Mouse (Mus musculus): ENCODE results near the gene Fkbp1a.

The Fkbp1a gene

DNA sequence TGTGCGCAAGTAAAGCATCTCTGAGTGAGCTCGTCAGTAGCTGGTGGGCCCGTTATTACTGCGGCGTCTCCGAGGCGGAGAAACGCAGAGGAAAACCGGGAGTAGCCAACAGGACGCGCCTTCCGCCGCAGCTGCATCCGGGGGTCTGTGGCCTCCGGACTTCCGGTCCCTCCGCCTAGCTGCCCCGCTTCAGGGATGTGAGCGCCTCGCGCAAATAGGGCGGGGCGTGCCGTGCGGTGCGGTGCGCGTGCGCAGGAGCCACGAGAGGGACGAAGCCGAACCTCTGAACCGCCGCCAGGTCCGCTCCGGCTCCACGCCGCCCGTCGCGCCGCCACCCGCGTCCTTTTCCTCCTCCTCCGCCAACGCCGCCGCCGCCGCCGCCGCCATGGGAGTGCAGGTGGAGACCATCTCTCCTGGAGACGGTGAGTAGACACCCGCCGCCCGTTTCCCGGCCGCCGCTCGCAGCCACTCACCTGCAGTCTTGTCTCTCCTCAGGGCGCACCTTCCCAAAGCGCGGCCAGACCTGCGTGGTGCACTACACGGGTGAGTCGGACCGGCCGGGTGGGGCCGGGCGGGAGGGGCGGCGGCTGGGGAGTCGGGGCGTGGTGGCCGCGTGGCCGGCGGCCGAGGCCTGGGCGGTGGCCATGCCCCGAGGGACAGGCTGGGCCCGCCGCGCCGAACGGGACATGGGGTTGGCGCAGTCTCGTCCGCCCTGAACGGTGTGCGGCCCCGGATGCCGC is at the start of gene Fkbp1a:
Gene Fkbp1a (plus strand): TSS at position 161 of the 740 bp plus-strand sequence.
- DNase-seq: peak; percentile 100

GRCm38 (mm10) chr2:151494035-151494803 is 48.1 kb upstream of the Fkbp1a start, which contains the start of gene Nsfl1c:
Nsfl1c (plus strand) TSS chr2:151494182.
- DNase-seq: peak; percentile 99

DNA sequence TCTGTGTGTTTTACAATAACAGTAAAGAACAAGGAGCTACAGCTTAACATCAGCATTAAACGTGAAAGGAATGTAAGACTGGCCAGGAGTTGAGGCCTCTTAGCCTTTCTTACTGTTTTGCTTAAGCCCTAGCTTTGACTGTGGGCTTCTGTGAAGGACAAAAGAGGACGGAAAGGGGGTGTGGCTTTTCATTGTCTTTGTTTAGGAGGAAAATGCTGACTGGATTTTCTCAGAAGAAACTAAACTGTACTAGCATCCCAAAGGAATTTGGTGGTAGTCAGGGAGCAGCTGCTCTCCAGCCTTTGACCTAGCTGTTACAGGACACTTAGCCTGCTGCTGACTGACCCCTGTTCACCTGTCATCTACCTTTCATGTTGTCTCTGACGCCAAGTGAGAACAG is 43.9 kb upstream of the Fkbp1a start:
- DNase-seq: peak; percentile 36

- peak; percentile 45 for DNase-seq
Observed at GRCm38 (mm10) chr2:151500442-151501007, 41.8 kb upstream of the Fkbp1a start.

- DNase-seq: peak; percentile 74
Observed at GRCm38 (mm10) chr2:151504226-151504625, 38.1 kb upstream of the Fkbp1a start.

DNA sequence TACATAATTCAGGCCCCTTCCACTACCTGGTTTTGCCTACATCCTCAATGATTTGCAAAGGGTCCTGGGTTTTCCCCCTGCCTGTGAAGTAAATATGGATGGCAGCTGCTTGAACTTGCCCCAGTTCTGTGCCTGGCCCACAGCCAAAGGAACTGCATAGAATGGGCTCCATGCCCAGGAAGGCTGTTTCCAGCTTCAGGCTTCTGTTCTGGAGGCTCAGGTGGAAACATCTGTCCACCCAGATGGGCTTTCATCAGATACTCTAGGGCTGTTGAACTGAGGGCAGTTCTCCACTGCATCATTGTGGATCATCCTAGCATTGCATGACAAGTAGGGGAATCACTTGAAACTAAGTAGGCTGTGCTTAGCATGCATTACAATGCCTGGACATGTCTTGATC is 30.1 kb upstream of the Fkbp1a start:
- DNase-seq: peak; percentile 89

DNA sequence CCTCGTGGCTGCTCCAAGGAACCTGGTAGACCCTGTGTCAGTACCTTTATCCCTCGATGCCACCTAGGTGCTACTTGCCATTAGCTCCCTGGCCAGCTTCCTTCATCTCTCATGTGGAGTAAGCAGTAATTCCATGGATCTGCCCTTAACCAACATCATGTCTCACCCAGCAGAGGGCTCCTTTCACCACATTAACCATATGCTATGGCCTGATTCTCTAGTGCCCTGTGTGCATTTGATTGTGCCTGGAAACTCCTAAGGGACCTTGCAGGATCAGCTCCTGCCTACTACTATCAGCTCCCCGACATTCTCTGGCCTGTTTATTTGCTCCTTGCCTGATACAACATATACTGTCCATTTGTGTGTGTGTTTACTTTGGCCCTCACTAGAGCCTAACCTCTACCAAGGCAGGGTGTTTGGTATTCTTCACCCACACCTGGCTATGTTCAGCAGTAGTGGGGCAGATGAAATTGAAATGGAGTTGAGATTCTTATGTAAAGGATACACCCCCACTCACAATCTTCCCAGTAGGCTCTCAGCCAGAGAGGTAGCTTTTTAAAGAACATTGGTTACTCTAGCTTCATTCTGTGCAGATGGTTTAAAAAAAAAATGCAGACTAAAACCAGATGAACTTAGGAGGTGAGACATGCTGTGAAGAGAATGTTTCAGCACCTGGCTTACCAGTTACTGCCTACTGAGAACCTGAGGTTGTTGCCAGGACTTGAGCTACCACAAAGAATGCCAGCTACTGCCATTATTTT is 28.6 kb upstream of the Fkbp1a start:
- DNase-seq: peak; percentile 87

DNA sequence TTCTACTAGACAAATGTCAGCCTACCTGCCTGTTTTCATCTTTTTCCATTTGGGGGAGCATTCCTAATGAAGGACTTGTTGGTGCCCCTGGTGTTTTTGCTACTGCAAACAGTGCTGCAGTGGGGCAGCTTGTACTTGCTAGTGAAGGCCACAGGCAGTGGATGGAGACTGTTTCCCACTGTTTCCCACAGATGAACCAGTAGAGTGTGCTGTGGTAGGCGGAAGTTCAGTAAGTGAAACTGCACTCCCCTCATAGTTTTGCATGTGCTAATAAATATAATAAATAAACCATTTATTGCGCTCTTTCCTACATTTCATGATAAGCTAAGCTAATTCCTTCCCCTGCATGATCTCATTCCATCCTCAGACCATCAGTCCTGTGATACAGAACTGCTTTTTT is 23.3 kb upstream of the Fkbp1a start:
- no peak for DNase-seq

- DNase-seq: no peak
Observed at GRCm38 (mm10) chr2:151524324-151525041, 17.8 kb upstream of the Fkbp1a start.

- no peak for DNase-seq
Observed at GRCm38 (mm10) chr2:151525520-151525919, 16.8 kb upstream of the Fkbp1a start.

- no peak for DNase-seq
Observed at GRCm38 (mm10) chr2:151528066-151528465, 14.2 kb upstream of the Fkbp1a start.

DNA sequence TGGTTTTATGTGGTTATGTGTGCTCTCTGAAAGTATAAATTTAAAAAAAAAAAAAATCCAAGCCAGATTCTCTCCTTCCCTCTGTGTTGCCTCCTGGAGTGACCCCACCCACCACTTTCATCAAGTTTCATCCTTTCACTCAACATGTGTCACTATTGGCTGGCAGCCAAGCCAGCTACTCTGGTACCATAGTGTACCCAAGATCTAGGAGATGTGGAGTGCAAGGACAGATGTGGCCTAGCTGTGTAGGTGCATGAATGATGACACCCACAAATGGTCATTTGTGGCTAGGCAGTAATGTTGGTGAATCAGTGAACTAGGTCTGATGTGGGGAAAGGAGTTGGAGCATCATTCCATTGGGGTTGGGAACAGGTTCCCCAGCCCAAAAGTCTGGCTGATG is 13.1 kb upstream of the Fkbp1a start:
- no peak for DNase-seq

GRCm38 (mm10) chr2:151530378-151531230 is 11.7 kb upstream of the Fkbp1a start:
- DNase-seq: peak; percentile 88

- peak; percentile 94 for DNase-seq
Observed at GRCm38 (mm10) chr2:151533632-151534031, 8.7 kb upstream of the Fkbp1a start.

GRCm38 (mm10) chr2:151535961-151536617 is 6.2 kb upstream of the Fkbp1a start:
- peak; percentile 91 for DNase-seq

DNA sequence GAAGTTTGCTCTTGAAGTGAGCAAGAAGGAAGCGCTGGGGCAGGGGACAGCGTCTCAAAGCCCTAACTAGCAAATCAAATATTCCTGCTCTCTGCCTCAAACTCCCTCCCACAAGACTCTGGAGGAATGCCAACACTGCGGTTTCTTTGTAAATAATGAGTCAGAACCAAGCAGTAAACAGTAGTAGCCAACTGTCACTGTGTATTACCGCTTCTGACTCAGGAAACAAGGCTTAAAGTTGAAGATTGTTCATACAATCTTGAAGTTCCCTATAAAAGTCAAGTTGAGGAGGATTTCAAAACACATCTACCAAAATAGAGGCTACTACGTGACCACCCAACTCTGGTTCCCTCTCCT is 5.7 kb upstream of the Fkbp1a start:
- no peak for DNase-seq

- DNase-seq: peak; percentile 74
Observed at GRCm38 (mm10) chr2:151538646-151539045, 3.6 kb upstream of the Fkbp1a start.

- peak; percentile 98 for DNase-seq
Observed at GRCm38 (mm10) chr2:151543063-151543895, 996 bp downstream of the Fkbp1a start.

DNA sequence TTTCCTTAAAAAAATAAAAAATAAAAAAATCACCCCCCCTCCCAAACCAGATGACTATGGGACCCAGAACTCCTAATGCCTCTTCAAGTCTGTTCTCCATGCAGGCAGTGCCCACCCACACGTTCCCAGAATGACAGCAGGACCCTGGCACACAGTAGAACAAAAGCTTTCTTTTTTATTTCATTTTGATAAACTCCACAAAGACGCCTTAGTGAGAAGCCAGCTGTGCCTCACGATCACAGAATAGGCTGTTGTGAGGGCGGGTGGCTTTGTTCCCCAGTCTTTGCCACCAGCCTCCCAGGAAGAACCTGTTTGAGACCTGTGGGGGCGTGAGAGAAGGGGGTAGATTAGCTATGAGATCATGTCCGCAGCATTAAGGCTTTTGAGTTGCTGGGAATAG is 2.4 kb downstream of the Fkbp1a start:
- DNase-seq: peak; percentile 89

DNA sequence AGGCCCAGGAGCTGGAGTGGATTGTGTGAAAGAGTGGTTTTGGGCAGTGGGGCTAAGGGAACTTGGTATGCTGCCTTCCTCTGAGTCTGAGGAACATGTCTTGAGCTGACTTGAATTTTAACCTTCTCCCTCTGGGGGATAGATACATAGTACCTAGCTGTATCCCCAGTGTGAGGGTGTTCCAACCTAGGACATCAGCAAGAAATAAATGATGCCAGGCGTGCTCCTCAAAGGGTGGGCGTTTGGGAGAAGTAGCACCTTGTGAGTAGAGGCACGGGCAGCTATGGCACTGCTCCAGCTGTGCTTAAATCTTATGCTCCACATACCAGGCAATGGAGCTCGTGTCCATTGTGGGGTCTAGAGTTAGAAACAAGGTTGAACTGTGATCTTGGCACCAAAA is 4.3 kb downstream of the Fkbp1a start:
- peak; percentile 90 for DNase-seq
